Mouse (Mus musculus): ENCODE data around the gene Wwox. TPM values are rescaled to one million over a fixed set of nuclear protein-coding genes. Genes with fewer than 3 reads are reported as not detected.
A peak's percentile ranks its signal among the peaks of the same experiment; 100 is the strongest.

The Wwox gene
- polyA plus RNA-seq, 1 experiment from 2014 or later, result 12.9 TPM

- no peaks in the 10 kb centered on the region for H3K27me3 ChIP-seq (ENCODE audit: control insufficient read depth, insufficient read depth, low read length)
- no peaks in the 10 kb centered on the region for H3K9me3 ChIP-seq (replicated peaks; ENCODE audit: control insufficient read depth, low read length)
- WGBS, result 72% methylated on average over 8 of the region's 8 CpGs
- H3K9ac ChIP-seq (ENCODE audit: low read length), result no peak overlapping the region
- no peak overlapping the region for H3K4me2 ChIP-seq (ENCODE audit: low read depth, low read length)
- ATAC-seq (ENCODE audit: insufficient read depth, low FRiP score), result no peak
- no peak overlapping the region for H3K4me3 ChIP-seq (replicated peaks; ENCODE audit: low read length)
- H3K36me3 ChIP-seq (ENCODE audit: control insufficient read depth, insufficient read depth, low read length), result no peaks in the 10 kb centered on the region
- no peak overlapping the region for H3K27ac ChIP-seq (ENCODE audit: low read length)
- H3K4me1 ChIP-seq (ENCODE audit: control insufficient read depth, insufficient read depth, low read length), result peaks cover 19% of the 10 kb centered on the region; the same call in 1 of the 2 replicates
Observed at GRCm38 (mm10) chr8:114880475-114881135, 441.1 kb downstream of the Wwox start.

- ATAC-seq (ENCODE audit: insufficient read depth, low FRiP score), result peak; percentile 39; the same call in 1 of the 2 replicates
- no peak overlapping the region for H3K27ac ChIP-seq (ENCODE audit: low read length)
Observed at GRCm38 (mm10) chr8:114881891-114882401, 442.5 kb downstream of the Wwox start.

GRCm38 (mm10) chr8:114882504-114882903 lies 443.0 kb downstream of the Wwox start:
- H3K27me3 ChIP-seq (ENCODE audit: control insufficient read depth, insufficient read depth, low read length), result no peaks in the 10 kb centered on the region
- H3K4me1 ChIP-seq (ENCODE audit: control insufficient read depth, insufficient read depth, low read length), result peaks cover 8% of the 10 kb centered on the region; the same call in 1 of the 2 replicates
- no peaks in the 10 kb centered on the region for H3K36me3 ChIP-seq (ENCODE audit: control insufficient read depth, insufficient read depth, low read length)
- H3K9ac ChIP-seq (ENCODE audit: low read length), result no peak overlapping the region
- no peak for ATAC-seq (ENCODE audit: insufficient read depth, low FRiP score)
- no peak overlapping the region for H3K4me2 ChIP-seq (ENCODE audit: low read depth, low read length)
- H3K9me3 ChIP-seq (replicated peaks; ENCODE audit: control insufficient read depth, low read length), result no peaks in the 10 kb centered on the region
- H3K27ac ChIP-seq (ENCODE audit: low read length), result no peak overlapping the region
- 43% methylated on average over 4 of the region's 4 CpGs for WGBS
- H3K4me3 ChIP-seq (replicated peaks; ENCODE audit: low read length), result no peak overlapping the region

More at GRCm38 (mm10) chr8:114881891-114882401, 442.5 kb downstream of the Wwox start:
- Histone ChIP-seq H3K4me1 (ENCODE audit: control insufficient read depth, insufficient read depth, low read length) (peaks cover 11% of the 10 kb centered on the region; the same call in 1 of the 2 replicates), H3K36me3 (ENCODE audit: control insufficient read depth, insufficient read depth, low read length) (no peaks in the 10 kb centered on the region), H3K9ac (ENCODE audit: low read length) (no peak overlapping the region), H3K4me3 (replicated peaks; ENCODE audit: low read length) (no peak overlapping the region), H3K9me3 (replicated peaks; ENCODE audit: control insufficient read depth, low read length) (no peaks in the 10 kb centered on the region), H3K4me2 (ENCODE audit: low read depth, low read length) (no peak overlapping the region), H3K27me3 (ENCODE audit: control insufficient read depth, insufficient read depth, low read length) (no peaks in the 10 kb centered on the region)
- WGBS, result 43% methylated on average over 5 of the region's 5 CpGs

- Histone ChIP-seq H3K27ac (ENCODE audit: low read length) (no peak overlapping the region), H3K9ac (ENCODE audit: low read length) (no peak overlapping the region), H3K9me3 (replicated peaks; ENCODE audit: control insufficient read depth, low read length) (no peaks in the 10 kb centered on the region), H3K4me3 (replicated peaks; ENCODE audit: low read length) (no peak overlapping the region), H3K36me3 (ENCODE audit: control insufficient read depth, insufficient read depth, low read length) (no peaks in the 10 kb centered on the region), H3K27me3 (ENCODE audit: control insufficient read depth, insufficient read depth, low read length) (no peaks in the 10 kb centered on the region), H3K4me2 (ENCODE audit: low read depth, low read length) (no peak overlapping the region), H3K4me1 (ENCODE audit: control insufficient read depth, insufficient read depth, low read length) (peaks cover 8% of the 10 kb centered on the region; the same call in 1 of the 2 replicates)
- WGBS, result 82% methylated on average over 11 of the region's 11 CpGs
- no peak for ATAC-seq (ENCODE audit: insufficient read depth, low FRiP score)
Observed at GRCm38 (mm10) chr8:114882936-114883606, 443.6 kb downstream of the Wwox start.

GRCm38 (mm10) chr8:114883967-114884366 lies 444.5 kb downstream of the Wwox start:
- H3K36me3 ChIP-seq (ENCODE audit: control insufficient read depth, insufficient read depth, low read length), result no peaks in the 10 kb centered on the region

GRCm38 (mm10) chr8:114885026-114885592 lies 445.7 kb downstream of the Wwox start:
- no peak for ATAC-seq (ENCODE audit: insufficient read depth, low FRiP score)
- Histone ChIP-seq H3K9ac (ENCODE audit: low read length) (no peak overlapping the region), H3K4me1 (ENCODE audit: control insufficient read depth, insufficient read depth, low read length) (peaks cover 8% of the 10 kb centered on the region), H3K9me3 (replicated peaks; ENCODE audit: control insufficient read depth, low read length) (no peaks in the 10 kb centered on the region), H3K36me3 (ENCODE audit: control insufficient read depth, insufficient read depth, low read length) (no peaks in the 10 kb centered on the region), H3K4me3 (replicated peaks; ENCODE audit: low read length) (no peak overlapping the region), H3K27ac (ENCODE audit: low read length) (no peak overlapping the region), H3K4me2 (ENCODE audit: low read depth, low read length) (no peak overlapping the region), H3K27me3 (ENCODE audit: control insufficient read depth, insufficient read depth, low read length) (no peaks in the 10 kb centered on the region)
- WGBS, result 33% methylated on average over 18 of the region's 18 CpGs

More at GRCm38 (mm10) chr8:114883967-114884366, 444.5 kb downstream of the Wwox start:
- no peak for ATAC-seq (ENCODE audit: insufficient read depth, low FRiP score)
- Histone ChIP-seq H3K9me3 (replicated peaks; ENCODE audit: control insufficient read depth, low read length) (no peaks in the 10 kb centered on the region), H3K4me2 (ENCODE audit: low read depth, low read length) (no peak overlapping the region), H3K27me3 (ENCODE audit: control insufficient read depth, insufficient read depth, low read length) (no peaks in the 10 kb centered on the region), H3K4me3 (replicated peaks; ENCODE audit: low read length) (no peak overlapping the region), H3K9ac (ENCODE audit: low read length) (no peak overlapping the region), H3K27ac (ENCODE audit: low read length) (no peak overlapping the region), H3K4me1 (ENCODE audit: control insufficient read depth, insufficient read depth, low read length) (peaks cover 4% of the 10 kb centered on the region; the same call in 1 of the 2 replicates)
- WGBS, result 77% methylated on average over 9 of the region's 9 CpGs

- Histone ChIP-seq H3K27ac (ENCODE audit: low read length) (no peak overlapping the region), H3K4me2 (ENCODE audit: low read depth, low read length) (no peak overlapping the region), H3K36me3 (ENCODE audit: control insufficient read depth, insufficient read depth, low read length) (no peaks in the 10 kb centered on the region), H3K27me3 (ENCODE audit: control insufficient read depth, insufficient read depth, low read length) (no peaks in the 10 kb centered on the region), H3K9ac (ENCODE audit: low read length) (no peak overlapping the region), H3K4me3 (replicated peaks; ENCODE audit: low read length) (no peak overlapping the region), H3K9me3 (replicated peaks; ENCODE audit: control insufficient read depth, low read length) (no peaks in the 10 kb centered on the region), H3K4me1 (ENCODE audit: control insufficient read depth, insufficient read depth, low read length) (peaks cover 7% of the 10 kb centered on the region)
- ATAC-seq (ENCODE audit: insufficient read depth, low FRiP score), result no peak
- 92% methylated on average over 3 of the region's 3 CpGs for WGBS
Observed at GRCm38 (mm10) chr8:114888388-114888787, 448.9 kb downstream of the Wwox start.

GRCm38 (mm10) chr8:114889578-114890374 lies 450.3 kb downstream of the Wwox start:
- Histone ChIP-seq H3K4me1 (ENCODE audit: control insufficient read depth, insufficient read depth, low read length) (peaks cover 7% of the 10 kb centered on the region), H3K36me3 (ENCODE audit: control insufficient read depth, insufficient read depth, low read length) (no peaks in the 10 kb centered on the region), H3K4me2 (ENCODE audit: low read depth, low read length) (no peak overlapping the region), H3K27ac (ENCODE audit: low read length) (no peak overlapping the region), H3K9me3 (replicated peaks; ENCODE audit: control insufficient read depth, low read length) (no peaks in the 10 kb centered on the region), H3K27me3 (ENCODE audit: control insufficient read depth, insufficient read depth, low read length) (no peaks in the 10 kb centered on the region), H3K9ac (ENCODE audit: low read length) (peak overlapping the region; percentile 11), H3K4me3 (replicated peaks; ENCODE audit: low read length) (no peak overlapping the region)
- WGBS, result 52% methylated on average over 16 of the region's 16 CpGs
- no peak for ATAC-seq (ENCODE audit: insufficient read depth, low FRiP score)

Measured in stomach, embryonic 16.5 days (tissue).